Mouse (Mus musculus) urinary bladder, postnatal 0 days (tissue): ENCODE measurements around the gene Ndufa5. TPM values are rescaled to one million over a fixed set of nuclear protein-coding genes. Genes with fewer than 3 reads are reported as not detected.

Experiments
- polyA plus RNA-seq: library from polyadenylated mRNA; unstranded; fragments of >200 nt; fragmentation: Nextera tagmentation; extraction: Ambion mirVana; gene quantifications from 2 replicates; pipeline ENCODE4 v1.2.1, GENCODE M21; 2015

Gene Ndufa5
- 433 and 453 TPM in 2 replicates for polyA plus RNA-seq

GRCm38 (mm10) chr6:24527155-24528063, at the start of gene Ndufa5:
Ndufa5 (minus strand) TSS chr6:24528013.

DNA sequence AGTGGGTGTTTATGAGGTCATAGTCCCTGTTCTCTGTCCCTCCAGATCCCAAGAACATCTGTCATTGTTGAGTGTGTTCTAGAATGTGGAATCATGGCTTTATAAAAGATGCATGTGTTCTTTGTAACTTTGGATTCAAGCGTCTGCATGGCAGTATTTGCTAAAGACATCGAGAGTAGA, 141 bp upstream of the Ndufa5 start, which contains the start of gene Asb15:
TSS of gene Asb15 (plus strand) at position 81 of the 180 bp plus-strand sequence.

DNA sequence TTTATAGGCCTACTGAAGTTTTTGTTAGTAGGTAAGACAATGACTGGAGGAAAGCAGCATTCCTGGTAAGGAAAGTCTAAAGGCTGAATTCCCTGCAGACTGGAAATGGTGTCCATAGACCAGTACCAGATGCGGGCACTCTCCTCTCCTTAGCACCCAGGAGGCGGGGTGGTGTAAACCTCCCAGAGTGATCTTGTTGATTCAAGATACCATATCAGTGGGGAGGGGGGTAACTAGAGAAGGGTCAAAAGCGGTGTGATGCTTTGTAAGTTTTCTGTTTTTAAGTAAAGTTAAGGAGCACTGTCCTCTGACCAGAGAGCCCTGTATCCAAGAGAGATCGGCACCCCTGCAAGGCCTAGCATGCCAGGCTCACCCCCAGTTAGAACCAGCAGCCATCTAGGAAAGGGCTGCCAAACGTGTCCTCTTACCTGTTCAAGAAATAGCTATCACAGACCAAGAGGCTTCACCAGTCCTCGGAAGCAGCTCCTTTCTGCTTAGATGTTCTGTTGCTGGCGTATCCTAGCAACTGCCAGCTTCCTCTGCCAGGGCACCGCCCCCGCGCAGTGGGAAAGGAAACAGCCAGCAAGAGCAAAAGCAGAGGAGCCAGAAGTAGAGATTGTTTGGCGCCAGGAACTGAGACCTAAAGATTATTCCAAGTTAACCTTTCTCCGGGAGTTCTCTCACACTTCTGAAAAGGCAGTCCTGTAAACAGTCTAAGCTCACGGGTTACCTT, 13.1 kb downstream of the Ndufa5 start, which contains the start of gene Iqub:
TSS of gene Iqub (minus strand) at position 516 of the 733 bp plus-strand sequence.

Other genes with a start within 250 kb of the Ndufa5 start
- 0.04 TPM in 1 of 2 replicates, not detected in the other for gene Iqub, start 12.9 kb downstream of the Ndufa5 start, polyA plus RNA-seq
- 0.04 and 0.07 TPM in 2 replicates for gene Asb15, start 131 bp upstream of the Ndufa5 start, polyA plus RNA-seq
- not detected in 2 replicates for gene Lmod2, start 69.7 kb upstream of the Ndufa5 start, polyA plus RNA-seq
- gene Wasl, start 137.0 kb upstream of the Ndufa5 start, polyA plus RNA-seq = 60.1 and 72.3 TPM in 2 replicates
- not detected in 2 replicates for gene Hyal6, start 205.2 kb upstream of the Ndufa5 start, polyA plus RNA-seq
- gene Hyal4, start 220.3 kb upstream of the Ndufa5 start, polyA plus RNA-seq = not detected in 2 replicates